Mouse (Mus musculus) T-helper 2 cell (primary cell): ENCODE data around the gene Rhebl1.
"Not testable (repeated sequence)": the region's sequence is repeated elsewhere in the genome, so short reads cannot be mapped to it uniquely, and the experiment has no call there.

Experiments used
- in situ Hi-C: fragments of 300-600 bp; cut with MboI, MseI; formaldehyde crosslinking; loops from one replicate; pipeline ENCODE4 v1.15.1; 2025; ENCODE audit warnings: high pct_unique_total_duplicates

The Rhebl1 gene

GRCm38 (mm10) chr15:98893940-98894745 is at the start of gene Rhebl1:
Gene Rhebl1 (minus strand): TSS chr15:98894540.
- in situ Hi-C loops, result loop anchor here (10.0 kb wide), 1 partner anchor 1181 kb away; no protein-coding TSS in a partner anchor

- in situ Hi-C loops, result loop anchor here (5.0 kb wide), 1 partner anchor 49 kb away; no protein-coding TSS in a partner anchor
Observed at GRCm38 (mm10) chr15:98943133-98943532, 48.8 kb upstream of the Rhebl1 start.

- in situ Hi-C loops, result loop anchor here (5.0 kb wide), 1 partner anchor 50 kb away; no protein-coding TSS in a partner anchor
Observed at GRCm38 (mm10) chr15:98942081-98942480, 47.7 kb upstream of the Rhebl1 start.

GRCm38 (mm10) chr15:98941539-98941938 is 47.2 kb upstream of the Rhebl1 start:
- in situ Hi-C loops, result loop anchor here (5.0 kb wide), 1 partner anchor 51 kb away; no protein-coding TSS in a partner anchor

GRCm38 (mm10) chr15:98940816-98941215 is 46.5 kb upstream of the Rhebl1 start:
- in situ Hi-C loops, result loop anchor here (5.0 kb wide), 1 partner anchor 51 kb away; no protein-coding TSS in a partner anchor

- in situ Hi-C loops, result loop anchor here (5.0 kb wide), 1 partner anchor 98 kb away; no protein-coding TSS in a partner anchor
Observed at GRCm38 (mm10) chr15:98934217-98934839, 40.0 kb upstream of the Rhebl1 start, which contains the start of gene Tuba1b. Gene Tuba1b (minus strand): TSS chr15:98934565.

- in situ Hi-C loops, result loop anchor here (5.0 kb wide), 1 partner anchor 98 kb away; no protein-coding TSS in a partner anchor
Observed at GRCm38 (mm10) chr15:98933833-98934216, 39.5 kb upstream of the Rhebl1 start.

GRCm38 (mm10) chr15:98933004-98933671 is 38.8 kb upstream of the Rhebl1 start:
- in situ Hi-C loops, result loop anchor here (5.0 kb wide), 1 partner anchor 99 kb away; no protein-coding TSS in a partner anchor

- in situ Hi-C loops, result loop anchor here (5.0 kb wide), 1 partner anchor 101 kb away; no protein-coding TSS in a partner anchor
Observed at GRCm38 (mm10) chr15:98930998-98931397, 36.7 kb upstream of the Rhebl1 start.

- in situ Hi-C loops, result loop anchor here (5.0 kb wide), 1 partner anchor 102 kb away; no protein-coding TSS in a partner anchor
Observed at GRCm38 (mm10) chr15:98930017-98930734, 35.8 kb upstream of the Rhebl1 start.

GRCm38 (mm10) chr15:98928598-98929240 is 34.4 kb upstream of the Rhebl1 start:
- in situ Hi-C loops, result no loop called here

GRCm38 (mm10) chr15:98927566-98927965 is 33.2 kb upstream of the Rhebl1 start:
- in situ Hi-C loops, result no loop called here

GRCm38 (mm10) chr15:98924682-98925081 is 30.3 kb upstream of the Rhebl1 start:
- in situ Hi-C loops, result loop anchor here (5.0 kb wide), 1 partner anchor 37 kb away; no protein-coding TSS in a partner anchor

- in situ Hi-C loops, result loop anchor here (5.0 kb wide), 1 partner anchor 36 kb away; no protein-coding TSS in a partner anchor
Observed at GRCm38 (mm10) chr15:98923031-98923537, 28.7 kb upstream of the Rhebl1 start.

- in situ Hi-C loops, result loop anchor here (5.0 kb wide), 1 partner anchor 35 kb away; no protein-coding TSS in a partner anchor
Observed at GRCm38 (mm10) chr15:98922581-98922980, 28.2 kb upstream of the Rhebl1 start.

- in situ Hi-C loops, result loop anchor here (5.0 kb wide), 1 partner anchor 34 kb away; no protein-coding TSS in a partner anchor
Observed at GRCm38 (mm10) chr15:98921510-98921909, 27.2 kb upstream of the Rhebl1 start.

GRCm38 (mm10) chr15:98918499-98918895 is 24.2 kb upstream of the Rhebl1 start:
- in situ Hi-C loops, result not testable (repeated sequence)

GRCm38 (mm10) chr15:98917538-98918498 is 23.5 kb upstream of the Rhebl1 start, which contains the start of gene Lmbr1l:
Gene Lmbr1l (minus strand): TSS chr15:98918231.
- in situ Hi-C loops, result no loop called here

- in situ Hi-C loops, result no loop called here
Observed at GRCm38 (mm10) chr15:98917091-98917490, 22.8 kb upstream of the Rhebl1 start.
